Mouse (Mus musculus) heart, postnatal 0 days (tissue): ENCODE measurements at regions not wholly inside any gene's neighbourhood (a gene's known extent, or its start where the extent isn't known, plus 50 kb on each side); places are given as distances from the start of the nearest gene placed in this dataset.

ENCODE experiments used
- CTCF ChIP-seq: IDR thresholded peaks from 2 replicates; pipeline ENCODE4 v1.5.1; 2016; ENCODE audit warnings: antibody characterized with exemption, control low read depth, low read depth
- EP300 ChIP-seq: IDR thresholded peaks from 2 replicates; pipeline ENCODE4 v1.6.1; 2016; ENCODE audit warnings: antibody characterized with exemption, low read depth

- no peak for TF ChIP-seq CTCF
- TF ChIP-seq EP300, result no peak
Observed at GRCm38 (mm10) chr9:32005348-32005747, 92.1 kb upstream of the Barx2 start.
